Mouse (Mus musculus) forebrain, embryonic 16.5 days (tissue): ENCODE data around the gene Adarb1. TPM values are rescaled to one million over a fixed set of nuclear protein-coding genes. Genes with fewer than 3 reads are reported as not detected.

Experiments used
- ATAC-seq: fragments of 200-750 bp; cut with Nextera tagmentation; 2 replicates; pipeline ENCODE4 v1.8.0; 2017; ENCODE audit warnings: mild to moderate bottlenecking, moderate library complexity
- H3K27ac ChIP-seq: fragments of 300-500 bp; sonication (generic); 2 replicates; pipeline ENCODE4 v1.5.1; 2014; ENCODE audit warnings: low read length, control low read depth
- H3K27me3 ChIP-seq: fragments of 300-500 bp; sonication (generic); replicated peaks from 2 replicates; pipeline ENCODE4 v1.6.1; 2014; ENCODE audit warnings: low read length; ENCODE audit not compliant: control insufficient read depth, insufficient read depth
- H3K36me3 ChIP-seq: fragments of 300-500 bp; sonication (generic); 2 replicates; pipeline ENCODE4 v1.6.1; 2014; ENCODE audit not compliant: control insufficient read depth, insufficient read depth
- H3K4me1 ChIP-seq: fragments of 300-500 bp; sonication (generic); replicated peaks from 2 replicates; pipeline ENCODE4 v1.6.1; 2014; ENCODE audit warnings: low read length; ENCODE audit not compliant: control insufficient read depth, insufficient read depth
- H3K4me2 ChIP-seq: fragments of 300-500 bp; sonication (generic); 2 replicates; pipeline ENCODE4 v1.6.1; 2014; ENCODE audit warnings: mild to moderate bottlenecking, low read length, control low read depth
- H3K4me3 ChIP-seq: fragments of 300-500 bp; sonication (generic); replicated peaks from 2 replicates; pipeline ENCODE4 v1.5.1; 2014; ENCODE audit warnings: mild to moderate bottlenecking, low read length, control low read depth
- H3K9ac ChIP-seq: fragments of 300-500 bp; sonication (generic); replicated peaks from 2 replicates; pipeline ENCODE4 v1.6.1; 2014; ENCODE audit warnings: low read depth, low read length, control low read depth
- H3K9me3 ChIP-seq: fragments of 300-500 bp; sonication (generic); 2 replicates; pipeline ENCODE4 v1.6.1; 2016; ENCODE audit warnings: low read length; ENCODE audit not compliant: control insufficient read depth
- WGBS: fragments of 180-500 bp; shearing (Covaris S2); extraction: QIAGEN DNeasy Blood & Tissue Kit; methylation state at CpG from one replicate; pipeline ENCODE4 v1.1.7; 2014; 5-methylcytosine and 5-hydroxymethylcytosine counted together
- polyA plus RNA-seq: library from polyadenylated mRNA; unstranded; fragments of >200 nt; fragmentation: Nextera tagmentation; extraction: Ambion mirVana; gene quantifications from 2 replicates; pipeline ENCODE4 v1.2.1, GENCODE M21; 2015

Gene Adarb1
- polyA plus RNA-seq, 1 experiment from 2014 or later = 17.8 TPM

DNA sequence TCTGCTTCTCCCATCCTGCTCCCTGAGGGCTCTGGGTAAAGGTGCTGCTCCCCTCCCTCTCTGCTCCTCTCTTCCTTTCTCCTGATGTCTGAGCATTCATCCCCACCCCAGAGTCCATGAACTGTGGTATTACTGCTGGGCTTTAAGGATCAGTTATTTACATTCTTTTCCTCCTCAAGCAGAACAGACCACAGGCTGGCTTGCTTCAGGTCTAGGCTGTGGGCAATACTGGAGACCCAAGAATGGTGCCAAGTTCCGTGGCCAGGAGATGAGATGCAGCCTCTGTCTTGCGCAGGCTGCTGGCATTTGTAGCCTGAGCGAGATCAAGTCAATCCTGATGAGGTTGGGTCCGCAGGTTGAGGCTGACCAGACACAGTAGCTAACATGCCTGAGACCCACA lies 33.8 kb upstream of the Adarb1 start:
- Histone ChIP-seq H3K36me3 (no peaks in the 10 kb centered on the region), H3K4me2 (no peak overlapping the region), H3K9me3 (no peaks in the 10 kb centered on the region), H3K9ac (no peak overlapping the region), H3K4me1 (no peaks in the 10 kb centered on the region), H3K4me3 (no peak overlapping the region), H3K27ac (no peak overlapping the region), H3K27me3 (no peaks in the 10 kb centered on the region)
- ATAC-seq = no peak
- 89% methylated on average over 4 of the region's 4 CpGs for WGBS

DNA sequence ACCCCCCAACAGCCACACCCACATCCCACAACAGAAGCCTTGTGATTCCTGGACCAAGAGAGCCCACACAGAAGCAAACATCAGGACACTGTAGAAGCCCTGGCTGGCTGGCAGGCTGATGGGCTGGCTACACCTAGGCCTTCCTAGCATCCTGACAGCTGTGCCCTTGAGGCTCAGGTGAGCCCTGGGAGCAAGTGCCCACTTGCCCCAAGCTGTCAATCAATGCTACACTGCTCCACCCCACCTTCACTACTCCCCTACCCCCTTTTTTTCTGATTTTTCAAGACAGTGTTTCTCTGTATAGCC lies 32.0 kb upstream of the Adarb1 start:
- no peaks in the 10 kb centered on the region for H3K27me3 ChIP-seq
- no peak overlapping the region for H3K4me2 ChIP-seq
- no peak for ATAC-seq
- H3K4me1 ChIP-seq = no peaks in the 10 kb centered on the region
- H3K9ac ChIP-seq = no peak overlapping the region
- no peaks in the 10 kb centered on the region for H3K36me3 ChIP-seq
- no peak overlapping the region for H3K4me3 ChIP-seq
- H3K9me3 ChIP-seq = no peaks in the 10 kb centered on the region; the same call in 1 of the 2 replicates
- no peak overlapping the region for H3K27ac ChIP-seq

DNA sequence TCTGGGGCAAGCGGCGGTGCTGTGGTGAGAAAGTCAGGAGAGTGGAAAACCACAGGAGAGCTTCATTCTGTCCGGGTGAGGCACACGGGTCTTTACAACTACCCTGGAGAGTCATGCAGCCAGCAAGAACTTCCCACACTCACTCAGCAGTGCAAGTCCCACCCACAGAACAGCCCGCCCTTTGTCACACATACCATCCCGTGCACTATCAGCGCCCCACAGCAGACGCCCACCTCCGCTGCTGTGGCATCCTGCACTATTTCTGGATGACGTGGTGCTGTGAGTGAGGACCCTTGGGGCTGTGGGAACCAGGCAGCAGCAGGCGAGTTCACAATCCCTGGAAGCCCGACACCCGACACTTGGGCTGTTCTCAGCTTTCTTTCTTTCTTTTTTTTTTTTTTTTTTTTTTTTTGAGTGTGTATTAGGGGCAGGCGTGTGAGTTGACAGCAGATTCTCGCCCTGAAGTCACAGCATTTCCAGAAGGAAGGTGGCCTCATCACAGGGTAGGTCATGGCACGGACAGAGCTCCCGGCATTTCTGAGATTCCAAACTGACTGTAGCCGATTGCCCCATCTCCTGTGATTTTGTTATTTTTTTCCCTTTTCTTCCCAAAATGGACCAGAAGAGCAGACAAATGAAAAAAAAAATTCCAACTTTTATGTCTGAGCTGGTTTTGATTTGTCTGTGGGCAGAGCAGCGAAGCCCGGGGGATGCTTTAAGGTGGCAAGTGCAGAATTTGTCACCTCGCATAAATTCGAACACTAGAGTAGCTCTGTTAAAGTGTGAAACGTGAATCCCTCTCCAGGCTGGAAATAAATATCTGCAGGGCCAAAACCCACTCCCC lies 31.5 kb upstream of the Adarb1 start:
- no peak overlapping the region for H3K27ac ChIP-seq
- 49% methylated on average over 23 of the region's 23 CpGs for WGBS
- no peak overlapping the region for H3K4me3 ChIP-seq
- no peaks in the 10 kb centered on the region for H3K4me1 ChIP-seq
- no peak overlapping the region for H3K4me2 ChIP-seq
- H3K9me3 ChIP-seq = no peaks in the 10 kb centered on the region; the same call in 1 of the 2 replicates
- no peaks in the 10 kb centered on the region for H3K27me3 ChIP-seq
- H3K9ac ChIP-seq = no peak overlapping the region
- H3K36me3 ChIP-seq = no peaks in the 10 kb centered on the region
- no peak for ATAC-seq

DNA sequence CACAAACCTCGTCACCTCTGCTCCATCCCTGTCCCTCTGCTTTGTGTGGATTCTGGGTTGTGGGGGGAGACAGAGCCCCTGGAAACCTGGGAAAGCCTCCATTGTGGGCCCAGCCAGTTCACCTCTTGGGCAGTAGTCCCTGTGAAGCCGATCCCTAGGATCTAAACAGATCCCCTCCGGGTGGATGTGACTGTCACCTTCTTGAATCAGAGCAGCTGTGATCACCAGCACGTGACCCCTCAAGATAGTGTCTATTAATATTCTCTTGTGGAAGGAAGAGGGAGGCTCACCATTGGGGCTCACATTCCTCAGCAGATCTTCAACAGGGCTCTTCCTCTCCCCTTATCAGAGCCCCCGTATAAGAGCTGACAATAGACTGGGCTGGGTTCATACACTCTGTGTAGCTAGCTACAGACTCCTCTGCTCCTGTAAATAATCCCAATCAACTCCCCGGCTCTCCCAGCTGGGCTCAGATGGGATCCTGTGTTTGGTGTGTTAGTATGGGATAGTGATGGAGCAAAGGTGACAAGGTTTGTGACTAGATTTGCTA lies 30.7 kb upstream of the Adarb1 start:
- H3K27ac ChIP-seq = no peak overlapping the region
- no peaks in the 10 kb centered on the region for H3K27me3 ChIP-seq
- WGBS = 71% methylated on average over 6 of the region's 6 CpGs
- H3K4me1 ChIP-seq = no peaks in the 10 kb centered on the region
- H3K9ac ChIP-seq = no peak overlapping the region
- H3K36me3 ChIP-seq = no peaks in the 10 kb centered on the region
- H3K9me3 ChIP-seq = no peaks in the 10 kb centered on the region; the same call in 1 of the 2 replicates
- no peak for ATAC-seq
- H3K4me2 ChIP-seq = no peak overlapping the region
- H3K4me3 ChIP-seq = no peak overlapping the region

DNA sequence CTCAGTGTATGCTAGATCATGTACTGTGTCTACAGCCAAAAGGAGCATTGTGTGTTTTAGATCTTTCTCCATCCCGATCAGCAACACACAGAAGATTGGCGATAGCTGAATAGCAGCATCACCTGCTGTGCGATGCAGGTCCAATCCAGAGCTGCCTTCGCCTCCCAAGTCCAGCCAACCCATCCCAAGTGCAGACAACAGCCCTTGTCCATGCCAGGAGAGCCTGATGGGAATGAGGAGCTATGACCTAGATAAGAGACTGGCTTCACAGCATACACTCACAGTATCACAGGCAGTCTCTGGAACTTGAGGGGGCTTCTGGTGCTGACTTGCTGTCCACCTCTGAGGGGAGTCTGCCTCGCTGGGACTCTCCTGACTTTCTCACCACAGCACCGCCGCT lies 30.1 kb upstream of the Adarb1 start:
- 78% methylated on average over 7 of the region's 7 CpGs for WGBS
- no peak overlapping the region for H3K4me3 ChIP-seq
- H3K27ac ChIP-seq = no peak overlapping the region
- no peaks in the 10 kb centered on the region; the same call in 1 of the 2 replicates for H3K9me3 ChIP-seq
- H3K4me2 ChIP-seq = no peak overlapping the region
- no peaks in the 10 kb centered on the region for H3K36me3 ChIP-seq
- no peaks in the 10 kb centered on the region for H3K27me3 ChIP-seq
- no peak for ATAC-seq
- H3K9ac ChIP-seq = no peak overlapping the region
- H3K4me1 ChIP-seq = no peaks in the 10 kb centered on the region

DNA sequence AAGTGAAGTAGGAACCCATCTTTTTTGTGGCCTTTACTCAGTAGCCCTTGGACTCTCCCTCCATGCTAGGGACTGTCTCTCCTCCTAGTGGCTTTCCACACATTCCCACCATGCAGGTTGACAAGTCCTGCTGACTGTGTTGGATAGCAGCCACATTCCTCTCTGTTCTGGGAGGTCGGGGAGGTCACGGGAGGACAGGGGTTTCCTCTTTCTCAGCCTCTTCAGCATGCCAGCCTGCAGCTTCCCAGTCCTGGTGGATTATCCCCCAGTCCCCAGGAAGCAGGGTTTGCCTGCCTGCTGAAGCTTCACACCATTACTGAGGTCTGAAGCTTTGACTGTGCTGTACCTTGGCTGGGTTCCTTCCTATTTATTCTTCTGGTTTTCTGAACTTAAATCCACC lies 29.7 kb upstream of the Adarb1 start:
- Histone ChIP-seq H3K4me2 (no peak overlapping the region), H3K36me3 (no peaks in the 10 kb centered on the region), H3K9me3 (no peaks in the 10 kb centered on the region; the same call in 1 of the 2 replicates), H3K27ac (no peak overlapping the region), H3K4me1 (no peaks in the 10 kb centered on the region), H3K9ac (no peak overlapping the region), H3K4me3 (no peak overlapping the region), H3K27me3 (no peaks in the 10 kb centered on the region)
- WGBS = 17% methylated on average over 2 of the region's 2 CpGs
- no peak for ATAC-seq

DNA sequence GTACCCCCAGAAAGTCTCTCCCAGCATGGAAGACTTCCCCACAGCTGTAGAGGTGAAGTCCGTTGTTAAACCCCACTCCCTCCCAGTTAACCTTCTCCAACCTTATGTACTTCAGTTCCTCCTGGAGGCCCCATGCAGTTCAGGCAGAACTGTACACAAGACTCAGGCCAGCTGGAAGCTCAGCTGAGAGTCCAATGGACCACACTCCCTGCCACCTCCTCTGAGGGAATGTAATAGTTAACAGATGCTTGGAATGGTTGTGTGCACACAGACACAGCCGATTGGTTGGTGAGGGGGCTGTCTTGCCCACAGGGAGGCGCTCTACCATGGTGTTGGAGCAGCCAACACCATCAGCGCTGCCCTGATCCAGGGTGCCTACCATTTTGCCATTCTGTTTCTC lies 24.2 kb upstream of the Adarb1 start:
- H3K9ac ChIP-seq = no peak overlapping the region
- 77% methylated on average over 4 of the region's 4 CpGs for WGBS
- no peaks in the 10 kb centered on the region for H3K4me1 ChIP-seq
- no peaks in the 10 kb centered on the region for H3K27me3 ChIP-seq
- no peaks in the 10 kb centered on the region; the same call in 1 of the 2 replicates for H3K9me3 ChIP-seq
- no peak overlapping the region for H3K4me2 ChIP-seq
- H3K27ac ChIP-seq = no peak overlapping the region
- H3K36me3 ChIP-seq = no peaks in the 10 kb centered on the region
- H3K4me3 ChIP-seq = no peak overlapping the region
- ATAC-seq = no peak

DNA sequence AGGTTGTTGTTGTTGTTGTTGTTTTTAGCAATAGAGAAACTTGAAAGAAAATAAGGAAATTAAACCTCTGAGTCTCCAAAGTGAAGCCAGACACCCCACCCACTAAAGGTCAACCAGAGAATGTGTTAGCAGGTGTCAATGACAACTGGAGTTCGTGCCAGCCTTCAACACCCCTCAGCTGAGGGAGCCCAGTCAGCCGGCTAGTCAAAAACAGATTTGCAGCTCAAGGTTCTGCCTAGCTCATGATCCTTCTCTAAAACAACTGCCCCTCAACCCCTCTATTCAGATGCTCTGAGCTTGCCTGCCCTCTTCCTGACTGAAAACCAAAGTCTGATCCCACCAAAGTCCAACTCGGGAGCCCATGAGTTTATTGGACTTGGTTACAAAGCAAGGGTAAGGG lies 23.7 kb upstream of the Adarb1 start:
- H3K27ac ChIP-seq = no peak overlapping the region
- H3K9me3 ChIP-seq = no peaks in the 10 kb centered on the region; the same call in 1 of the 2 replicates
- no peaks in the 10 kb centered on the region for H3K27me3 ChIP-seq
- ATAC-seq = no peak
- no peak overlapping the region for H3K4me3 ChIP-seq
- H3K36me3 ChIP-seq = no peaks in the 10 kb centered on the region
- H3K4me2 ChIP-seq = no peak overlapping the region
- H3K4me1 ChIP-seq = no peaks in the 10 kb centered on the region
- no peak overlapping the region for H3K9ac ChIP-seq
- 86% methylated on average over 3 of the region's 3 CpGs for WGBS

DNA sequence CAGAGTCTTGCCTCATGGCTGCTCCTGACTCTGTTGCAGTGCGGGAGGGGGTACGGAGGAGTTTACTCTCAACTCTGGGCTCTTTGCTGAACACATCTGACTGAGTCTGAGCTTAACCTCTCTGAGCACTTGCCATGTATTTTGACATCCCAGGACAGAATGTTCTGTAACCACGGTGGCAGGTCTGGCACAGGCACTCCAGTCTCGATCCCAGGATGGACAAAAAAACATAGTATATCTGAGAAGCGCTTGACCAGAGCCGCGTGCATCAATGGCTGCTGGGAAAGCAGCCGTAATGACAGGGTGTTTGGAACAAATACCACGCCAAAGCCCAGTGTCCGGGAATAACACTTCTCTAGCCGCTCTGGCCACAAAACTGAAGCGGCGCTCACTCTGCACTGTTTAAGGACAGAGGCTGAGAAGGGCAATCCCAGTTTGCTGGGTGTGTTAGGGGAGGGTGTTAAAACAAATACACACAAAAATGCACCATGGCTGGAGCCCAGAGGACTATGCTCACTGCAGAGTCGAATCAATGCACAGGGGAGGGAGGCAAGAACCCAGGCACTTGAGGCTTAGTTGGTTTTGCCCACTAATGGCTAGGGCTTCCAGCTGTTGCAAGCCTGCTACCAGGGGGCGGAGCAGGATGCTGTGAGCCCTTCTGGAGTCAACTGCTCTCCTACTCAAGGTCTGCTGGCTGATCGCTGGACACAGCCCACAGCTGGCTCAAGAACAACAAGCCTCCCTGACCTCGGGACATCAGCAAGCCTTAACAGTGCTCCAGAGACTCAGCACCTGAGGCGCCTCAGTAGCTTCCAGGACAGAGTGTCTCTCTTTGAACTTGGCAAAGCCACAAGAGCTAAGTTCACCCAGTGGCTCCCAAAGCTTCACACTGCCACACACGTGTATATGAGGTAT lies 23.0 kb upstream of the Adarb1 start:
- Histone ChIP-seq H3K36me3 (no peaks in the 10 kb centered on the region), H3K4me3 (no peak overlapping the region), H3K9me3 (no peaks in the 10 kb centered on the region; the same call in 1 of the 2 replicates), H3K27me3 (no peaks in the 10 kb centered on the region), H3K4me1 (no peaks in the 10 kb centered on the region), H3K4me2 (no peak overlapping the region), H3K27ac (no peak overlapping the region), H3K9ac (no peak overlapping the region)
- ATAC-seq = no peak
- WGBS = 65% methylated on average over 19 of the region's 19 CpGs
